Mouse (Mus musculus) kidney, adult 10 weeks (tissue): Measurements from ENCODE around the gene Olfr1258. TPM values are rescaled to one million over a fixed set of nuclear protein-coding genes. Genes with fewer than 3 reads are reported as not detected.

ENCODE experiments used
- polyA plus RNA-seq: library from polyadenylated mRNA; stranded (reverse); fragments of 350-450 nt; fragmentation: Illumina TruSeq; extraction: RNeasy Lipid Tissue Mini Kit (QIAGEN cat#74804); gene quantifications from one replicate; pipeline ENCODE4 v1.2.3, GENCODE M21; 2014; ENCODE audit warnings: low read depth, low replicate concordance

Gene Olfr1258
- not detected for polyA plus RNA-seq

DNA sequence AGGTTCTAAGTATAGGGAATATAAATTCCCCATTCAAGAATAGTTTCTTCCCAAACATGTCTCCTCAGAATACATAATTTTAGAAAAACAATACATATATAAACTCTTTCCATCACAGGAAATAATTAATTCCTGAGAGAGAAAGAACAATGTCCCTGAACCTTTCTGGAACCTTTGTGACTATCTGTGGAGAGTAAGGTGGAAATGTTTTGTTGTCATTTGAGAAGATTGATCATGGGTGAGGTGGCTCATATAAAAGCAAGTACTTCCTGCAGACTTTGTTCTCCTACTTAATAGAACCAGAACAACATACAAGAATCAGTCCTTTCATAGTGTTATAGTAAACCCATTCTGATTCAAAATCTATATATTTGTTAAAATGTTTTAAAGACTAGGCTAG, at the start of gene Olfr1258:
TSS of gene Olfr1258 (plus strand) at position 301 of the 400 bp plus-strand sequence.

DNA sequence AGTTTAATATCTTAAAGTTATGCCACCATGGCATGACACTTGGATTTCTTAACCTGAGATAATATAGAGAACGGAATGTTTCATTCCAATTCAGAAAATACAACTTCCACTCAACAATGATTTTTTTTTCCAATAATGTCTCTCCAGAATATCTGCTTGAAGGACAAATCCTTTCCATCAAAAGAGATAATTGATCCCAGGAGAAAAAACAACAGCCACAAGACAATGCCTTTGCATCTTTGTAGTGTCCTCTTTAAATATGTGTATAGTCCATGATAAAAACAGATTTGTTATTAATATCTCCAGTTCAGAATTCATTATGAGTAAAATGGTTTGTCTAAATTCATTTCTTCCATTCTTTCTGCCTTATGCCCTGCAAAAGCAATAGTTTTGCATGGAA, 49.0 kb upstream of the Olfr1258 start, which contains the start of gene Olfr1257:
TSS of gene Olfr1257 (plus strand) at position 301 of the 400 bp plus-strand sequence.

DNA sequence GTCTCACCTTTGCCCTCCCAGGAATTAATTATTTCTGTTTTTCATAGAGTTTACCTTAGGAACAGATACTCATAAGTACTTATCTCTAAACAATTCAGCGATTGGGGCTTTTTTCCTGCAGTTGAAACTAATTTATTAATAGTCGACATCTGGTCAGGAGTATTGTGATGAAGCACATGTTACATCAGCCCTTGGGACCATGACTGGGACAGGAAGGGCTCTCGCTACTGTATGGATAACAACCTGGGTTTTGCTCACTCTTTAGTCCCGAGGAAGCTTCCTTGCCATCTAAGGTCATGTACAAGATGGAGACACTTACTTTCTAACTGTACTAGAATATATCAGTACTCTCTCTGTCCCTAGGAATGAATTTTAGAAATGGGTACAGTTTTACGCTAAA, 21.5 kb downstream of the Olfr1258 start, which contains the start of gene Olfr1259:
TSS of gene Olfr1259 (minus strand) at position 101 of the 400 bp plus-strand sequence.

DNA sequence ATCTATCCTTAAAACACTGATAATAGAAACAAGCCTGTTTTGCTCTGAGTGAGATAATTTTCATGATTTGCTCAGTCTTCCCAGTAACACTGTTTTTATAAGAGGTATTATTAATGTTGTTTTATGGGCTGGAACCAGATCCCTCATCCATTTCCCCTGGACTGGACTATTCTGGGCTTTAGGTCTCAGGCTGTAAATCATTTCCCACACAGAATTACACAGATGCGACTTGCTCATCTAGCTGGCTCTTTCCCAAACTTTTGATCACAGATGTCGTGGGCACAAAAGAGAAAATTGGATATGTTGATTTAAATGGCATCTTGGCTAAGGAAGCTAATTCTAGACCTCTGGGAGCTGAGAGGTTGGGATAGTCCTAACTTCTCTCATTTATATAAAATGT, 47.1 kb downstream of the Olfr1258 start, which contains the start of gene Olfr1260:
TSS of gene Olfr1260 (plus strand) at position 157 of the 400 bp plus-strand sequence.

Other genes with a start within 250 kb of the Olfr1258 start
- not detected for gene Olfr1252, start 202.3 kb upstream of the Olfr1258 start, polyA plus RNA-seq
- gene Olfr1253, start 170.2 kb upstream of the Olfr1258 start, polyA plus RNA-seq: not detected
- gene Olfr1254, start 133.7 kb upstream of the Olfr1258 start, polyA plus RNA-seq: not detected
- gene Olfr1255, start 115.3 kb upstream of the Olfr1258 start, polyA plus RNA-seq: not detected
- gene Olfr1256, start 85.8 kb upstream of the Olfr1258 start, polyA plus RNA-seq: not detected
- not detected for gene Olfr48, start 79.1 kb upstream of the Olfr1258 start, polyA plus RNA-seq
- gene Olfr1257, start 48.9 kb upstream of the Olfr1258 start, polyA plus RNA-seq: not detected
- gene Olfr1259, start 21.4 kb downstream of the Olfr1258 start, polyA plus RNA-seq: not detected
- not detected for gene Olfr1260, start 47.0 kb downstream of the Olfr1258 start, polyA plus RNA-seq
- gene Olfr1261, start 63.9 kb downstream of the Olfr1258 start, polyA plus RNA-seq: not detected
- not detected for gene Olfr1262, start 72.8 kb downstream of the Olfr1258 start, polyA plus RNA-seq
- not detected for gene Olfr1263, start 84.8 kb downstream of the Olfr1258 start, polyA plus RNA-seq
- not detected for gene Olfr1264, start 98.3 kb downstream of the Olfr1258 start, polyA plus RNA-seq
- gene Olfr1265, start 108.0 kb downstream of the Olfr1258 start, polyA plus RNA-seq: not detected
- not detected for gene Olfr140, start 136.3 kb downstream of the Olfr1258 start, polyA plus RNA-seq
- not detected for gene Olfr1269, start 194.1 kb downstream of the Olfr1258 start, polyA plus RNA-seq
- gene Olfr32, start 215.0 kb downstream of the Olfr1258 start, polyA plus RNA-seq: not detected
- gene Olfr1270, start 225.8 kb downstream of the Olfr1258 start, polyA plus RNA-seq: not detected